Mouse (Mus musculus) olfactory bulb, adult 2 months (tissue): ENCODE measurements at regions not wholly inside any gene's neighbourhood (a gene's known extent, or its start where the extent isn't known, plus 50 kb on each side); places are given as distances from the start of the nearest gene placed in this dataset.

Experiments
- CTCF ChIP-seq: fragments of 200-500 bp; IDR thresholded peaks from 2 replicates; pipeline ENCODE4 v1.5.1; 2012; ENCODE audit warnings: low read depth, mild to moderate bottlenecking, low read length, moderate library complexity; ENCODE audit not compliant: insufficient read depth
- POLR2A ChIP-seq: fragments of 200-500 bp; IDR thresholded peaks from 2 replicates; pipeline ENCODE4 v1.6.1; 2012; ENCODE audit warnings: mild to moderate bottlenecking, low read depth, low read length, moderate library complexity; ENCODE audit not compliant: insufficient read depth

GRCm38 (mm10) chr5:148704769-148705168, 152.2 kb upstream of the Ubl3 start:
- TF ChIP-seq CTCF (no peak), POLR2A (no peak)
